Mouse (Mus musculus) c-Kit-negative CD71-positive TER-119-positive erythroid progenitor cells, embryonic 14.5 days (primary cell): Measurements from ENCODE around the gene Mrm3.

Source experiments
- DNase-seq: peaks from one replicate; pipeline ENCODE4 v3.0.0-alpha.2; 2013; ENCODE audit warnings: low read depth, low spot score

The Mrm3 gene

DNA sequence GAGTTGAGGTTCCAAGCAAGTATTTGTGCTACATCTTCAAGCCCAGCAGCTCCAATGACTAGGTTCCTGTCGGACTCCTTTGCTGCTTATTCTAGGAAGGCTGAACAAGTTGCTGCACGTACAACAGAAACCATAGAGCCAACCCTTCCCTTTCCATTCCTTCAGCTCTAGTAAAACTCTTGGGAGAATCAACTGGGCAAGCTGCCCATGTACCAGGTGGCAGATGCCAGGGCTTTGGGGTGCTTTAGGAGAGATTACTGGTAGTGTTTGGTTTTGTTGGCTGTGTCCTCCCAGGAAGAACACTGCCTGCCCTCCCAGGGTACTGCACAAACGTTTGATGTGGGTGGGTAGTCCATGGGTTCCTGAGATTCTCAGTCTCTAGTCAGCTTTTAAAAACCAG lies 8.5 kb downstream of the Mrm3 start:
- DNase-seq = no peak

DNA sequence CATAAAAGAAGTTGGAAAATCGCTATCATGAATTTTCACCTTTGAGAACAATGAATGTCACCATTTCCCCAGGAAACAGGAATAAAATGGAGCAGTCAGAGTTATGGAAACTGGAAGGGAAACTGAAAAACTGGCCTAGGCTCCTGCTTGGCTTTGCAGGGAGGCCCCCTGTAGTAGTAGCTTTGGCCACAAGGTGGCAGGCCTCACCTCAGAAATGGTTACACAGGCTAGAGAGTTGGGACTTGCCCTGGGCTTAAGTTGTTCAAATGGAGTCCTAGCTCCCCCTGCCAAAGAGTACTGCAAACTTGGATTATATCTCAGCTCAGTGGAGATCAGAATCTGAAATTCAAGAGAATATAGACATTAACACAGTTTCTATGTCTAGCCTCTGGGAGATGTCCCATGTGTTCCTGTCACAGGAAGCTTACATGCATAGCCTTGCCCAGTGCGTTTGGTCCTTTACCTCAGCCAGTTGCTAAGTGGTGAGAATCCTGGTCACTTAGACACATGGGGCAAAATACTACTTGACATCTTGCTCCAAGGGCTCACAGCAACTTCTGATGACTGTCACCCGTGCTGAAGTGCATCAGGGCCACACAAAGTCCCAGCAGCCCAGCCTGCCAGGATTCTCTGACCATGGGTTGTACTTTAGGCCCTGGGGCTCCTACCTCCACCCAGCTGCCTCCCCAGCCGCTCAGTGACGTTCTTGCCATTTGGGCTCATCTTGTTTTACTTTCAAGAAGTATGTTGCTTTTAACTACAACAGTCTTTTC lies 9.8 kb downstream of the Mrm3 start:
- no peak for DNase-seq

DNA sequence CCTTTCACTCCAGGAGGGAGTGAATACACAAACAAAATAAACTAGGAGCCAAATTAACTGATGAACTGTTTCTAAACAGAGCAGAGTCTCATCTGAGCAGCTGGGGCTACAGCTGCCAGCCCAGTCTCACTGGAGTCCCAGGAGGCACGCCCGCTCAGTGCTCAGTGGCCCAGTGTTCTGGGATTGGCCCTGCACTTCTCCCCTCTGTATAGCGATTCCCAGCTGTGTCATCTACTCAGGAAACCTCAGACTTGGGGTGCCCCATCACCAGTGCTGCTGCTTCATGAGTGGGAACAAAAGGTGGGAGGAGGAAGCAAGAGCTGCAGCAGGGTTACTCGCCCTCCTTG lies 10.4 kb downstream of the Mrm3 start:
- DNase-seq = no peak

DNA sequence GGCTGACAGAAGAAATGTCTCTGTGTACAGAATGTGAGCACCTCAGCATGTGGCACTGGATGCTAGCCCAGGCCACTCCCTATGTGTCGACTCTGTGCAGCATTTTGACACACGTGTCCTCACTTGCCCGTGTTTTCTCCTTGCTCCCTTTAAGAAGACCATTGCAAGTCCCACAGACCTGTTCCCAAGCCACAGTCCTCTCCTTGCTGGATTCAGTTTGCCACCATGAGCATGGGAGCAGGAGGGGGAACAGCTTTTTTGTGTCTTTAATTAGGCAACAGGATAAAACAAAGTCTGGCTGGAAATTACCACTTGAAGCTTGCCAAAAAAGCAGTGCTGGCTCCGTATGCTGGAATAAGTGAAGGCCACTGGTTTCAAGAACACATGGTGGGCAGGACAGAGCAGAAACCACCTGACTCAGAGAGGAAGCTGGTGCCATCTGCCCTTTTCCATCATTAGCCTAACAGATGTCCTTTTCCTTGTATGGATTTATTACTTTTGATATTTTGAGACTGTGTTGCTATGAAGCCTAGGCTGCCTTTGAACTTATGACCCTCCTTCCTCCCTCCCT lies 12.0 kb downstream of the Mrm3 start:
- DNase-seq = no peak

DNA sequence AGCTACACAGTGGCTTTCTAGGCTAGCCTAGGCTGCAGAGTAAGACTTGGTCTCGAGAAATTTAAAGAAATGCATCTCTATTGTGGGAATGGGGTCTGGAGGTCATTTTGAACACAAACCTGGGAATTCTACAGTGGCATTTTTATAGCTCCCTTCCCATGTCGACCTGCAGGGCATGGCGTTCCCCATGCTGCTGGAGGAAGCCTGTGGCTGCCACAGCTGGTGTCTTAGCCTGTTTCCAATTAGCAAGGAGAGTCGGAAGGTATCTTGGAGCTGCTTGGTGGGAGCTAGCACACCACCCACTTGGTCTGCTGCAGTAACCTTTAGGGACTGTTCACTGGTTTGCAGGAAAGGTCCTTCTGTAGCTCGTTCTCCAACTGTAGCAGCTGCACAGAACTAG lies 12.6 kb downstream of the Mrm3 start:
- no peak for DNase-seq

DNA sequence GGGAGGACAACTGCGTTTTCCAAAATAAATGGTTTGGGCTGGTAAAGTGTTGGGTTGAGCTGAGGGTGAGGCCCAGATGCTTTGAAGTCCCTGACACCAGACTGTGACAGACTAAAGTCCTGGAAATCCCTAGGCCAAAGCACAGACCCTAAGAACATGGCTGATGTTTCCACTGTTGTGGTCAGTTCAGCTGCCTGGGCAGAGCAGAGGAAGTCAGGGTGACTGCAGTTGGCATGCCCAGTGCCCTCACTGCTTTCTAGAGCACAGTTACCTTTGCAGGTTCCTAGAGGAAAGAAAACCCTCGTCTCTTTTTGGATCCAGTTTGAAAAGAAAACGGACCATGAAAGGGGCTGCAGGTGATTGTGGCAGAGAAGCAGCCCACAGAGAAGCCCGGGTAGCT lies 13.9 kb downstream of the Mrm3 start:
- DNase-seq = no peak

DNA sequence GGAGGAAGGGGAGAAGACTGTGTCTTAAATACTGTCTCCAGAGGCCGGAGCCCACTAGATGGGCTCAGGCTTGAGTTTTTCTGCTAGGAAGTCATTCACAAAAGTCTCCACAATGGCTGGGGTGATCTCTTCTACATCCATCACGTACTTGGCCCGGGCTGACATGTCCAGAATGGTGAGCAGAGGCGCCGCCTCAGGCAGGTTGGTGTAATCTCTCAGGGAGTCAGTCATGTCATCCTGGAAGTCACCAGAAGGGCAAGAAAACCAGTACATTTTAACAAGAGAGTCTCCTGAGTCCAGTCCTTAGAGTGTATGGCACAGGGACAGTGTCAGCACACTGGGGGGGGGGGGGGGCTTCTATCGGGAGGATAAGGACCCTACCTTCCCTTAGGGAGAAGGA lies 15.0 kb downstream of the Mrm3 start:
- DNase-seq = no peak

DNA sequence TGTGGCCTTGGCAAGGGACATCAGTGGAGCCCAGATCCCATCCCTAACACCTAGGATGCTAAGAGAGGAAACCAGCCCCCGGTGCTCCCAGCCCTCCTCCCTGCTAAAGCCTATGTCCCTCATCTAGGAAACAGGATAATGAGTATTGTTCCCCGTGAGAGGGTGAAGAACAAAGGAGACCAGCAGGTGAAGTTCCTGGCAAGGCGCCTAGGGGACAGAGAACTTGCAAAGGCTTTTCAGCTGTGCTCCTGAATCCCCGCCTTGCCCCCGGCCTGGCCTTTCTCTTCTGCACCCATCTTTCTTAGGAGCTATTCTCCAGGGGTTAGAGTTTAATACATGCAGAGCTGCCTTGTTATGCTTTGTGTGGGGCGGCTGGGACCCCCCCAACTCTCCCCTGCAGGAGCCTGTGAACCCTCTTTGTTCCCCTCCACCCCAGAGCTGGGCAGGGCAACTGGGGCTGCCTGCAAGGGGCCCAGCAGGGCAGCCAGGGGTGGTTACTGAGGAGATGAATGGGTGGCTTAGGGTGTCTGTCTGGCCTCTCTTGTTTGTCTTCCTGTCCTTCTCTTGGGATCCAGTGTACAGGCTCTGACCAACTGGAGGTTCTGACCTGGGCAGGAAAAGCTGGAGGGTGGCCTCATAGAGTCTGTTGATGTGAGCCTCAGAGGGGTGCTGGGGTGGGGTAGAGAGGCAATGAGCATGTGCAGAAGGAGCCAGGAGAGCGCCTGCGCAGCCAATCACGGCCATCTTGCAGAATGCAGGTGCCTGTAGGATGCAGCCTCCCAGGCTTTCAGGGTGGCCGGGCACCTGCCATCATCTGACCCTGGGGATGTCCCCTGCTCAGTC lies 16.9 kb downstream of the Mrm3 start:
- no peak for DNase-seq

DNA sequence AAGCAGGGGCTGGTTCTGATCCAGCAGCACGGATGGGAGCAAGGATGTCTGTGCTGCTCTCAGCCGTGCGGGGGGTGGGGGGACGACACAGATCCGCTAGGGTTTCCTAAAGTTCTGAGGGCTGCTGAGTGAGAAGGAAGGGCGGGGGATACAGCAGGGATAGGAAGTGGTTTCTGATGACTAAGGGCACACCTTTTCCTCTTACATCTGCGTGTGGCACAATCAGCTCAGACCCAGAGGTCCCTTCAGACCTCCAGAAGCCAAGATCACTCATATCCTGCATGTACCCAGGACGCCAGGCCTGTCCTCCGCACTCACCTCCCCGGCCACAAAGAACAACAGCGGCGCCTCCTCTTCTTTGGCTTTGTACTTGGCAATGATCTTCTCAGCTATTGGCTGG lies 17.7 kb downstream of the Mrm3 start:
- no peak for DNase-seq

DNA sequence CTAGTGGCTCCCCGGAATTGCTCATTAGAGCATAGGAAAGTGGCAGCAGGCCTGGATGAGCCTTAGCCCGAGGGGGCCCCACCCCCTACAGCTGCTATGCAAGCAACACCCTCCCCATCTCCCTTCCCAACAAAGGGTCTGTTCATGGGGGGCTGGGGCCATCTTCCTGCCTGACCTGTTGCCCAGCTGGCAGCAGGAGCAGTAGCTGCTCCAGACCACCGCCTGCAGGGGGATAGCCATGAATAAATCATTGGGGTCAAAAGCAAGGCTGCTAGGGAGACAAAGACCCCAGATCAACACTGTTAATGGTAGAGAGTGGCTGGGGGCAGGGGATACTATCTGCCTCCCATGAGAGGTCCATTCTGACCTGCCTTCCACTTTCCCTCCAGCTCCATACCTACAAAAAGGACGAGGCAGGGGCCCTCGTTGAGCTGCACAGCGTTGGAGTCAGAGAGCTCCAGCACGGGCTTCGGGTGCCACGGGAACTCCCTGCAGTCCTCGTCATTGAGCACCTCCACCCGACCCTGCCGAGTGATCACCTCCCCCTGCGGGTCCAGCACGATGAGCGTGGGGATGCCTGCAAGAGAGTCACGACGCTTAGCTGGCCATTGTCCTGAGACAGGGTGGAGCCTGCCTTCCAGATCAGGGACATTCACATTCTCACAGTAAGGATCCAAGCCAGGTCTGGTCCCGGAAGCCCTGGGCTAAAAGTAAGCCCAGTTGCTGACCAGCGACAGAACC lies 19.3 kb downstream of the Mrm3 start:
- DNase-seq = no peak

DNA sequence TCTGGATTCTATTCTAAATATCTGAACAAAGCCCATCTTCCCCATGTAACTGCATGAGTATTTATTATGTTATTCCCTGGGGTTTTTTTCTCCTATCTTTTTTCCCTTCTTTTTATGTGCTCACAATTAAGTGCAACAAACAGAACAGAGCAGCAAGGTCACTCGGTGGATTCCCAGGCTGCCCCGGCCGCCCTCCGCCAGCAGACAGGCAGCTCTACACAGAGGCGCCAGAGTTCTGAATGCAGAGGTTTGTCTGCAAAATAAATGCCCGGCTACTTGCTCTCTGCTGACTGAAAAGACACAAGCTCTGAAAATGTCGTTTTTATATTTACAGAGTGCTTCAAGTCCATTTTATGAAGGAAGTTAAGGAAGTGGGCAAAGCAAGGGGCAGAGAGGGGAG lies 24.0 kb downstream of the Mrm3 start:
- DNase-seq = no peak

DNA sequence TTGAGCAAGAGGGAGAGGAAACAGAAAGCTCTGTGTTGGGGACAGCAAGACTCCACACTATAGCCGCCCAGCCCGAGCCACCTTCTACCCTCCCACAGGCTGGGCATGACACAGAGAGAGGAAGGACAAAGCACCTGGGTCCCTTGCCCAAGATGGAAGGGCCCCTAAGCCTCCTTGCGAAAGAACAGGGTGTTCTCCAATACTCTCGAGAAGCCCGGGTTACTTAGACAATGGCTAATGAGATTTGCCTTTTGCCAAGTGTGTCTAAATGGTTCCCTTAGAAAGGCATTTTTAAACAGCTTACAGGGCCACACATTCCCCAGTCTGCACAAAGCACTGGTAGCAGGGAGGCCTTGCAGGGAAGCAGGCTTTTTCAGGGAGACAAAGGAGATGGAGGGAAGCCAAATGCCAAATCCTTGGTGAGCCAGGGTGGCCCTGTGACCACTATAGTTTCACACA lies 24.5 kb downstream of the Mrm3 start:
- DNase-seq = no peak

DNA sequence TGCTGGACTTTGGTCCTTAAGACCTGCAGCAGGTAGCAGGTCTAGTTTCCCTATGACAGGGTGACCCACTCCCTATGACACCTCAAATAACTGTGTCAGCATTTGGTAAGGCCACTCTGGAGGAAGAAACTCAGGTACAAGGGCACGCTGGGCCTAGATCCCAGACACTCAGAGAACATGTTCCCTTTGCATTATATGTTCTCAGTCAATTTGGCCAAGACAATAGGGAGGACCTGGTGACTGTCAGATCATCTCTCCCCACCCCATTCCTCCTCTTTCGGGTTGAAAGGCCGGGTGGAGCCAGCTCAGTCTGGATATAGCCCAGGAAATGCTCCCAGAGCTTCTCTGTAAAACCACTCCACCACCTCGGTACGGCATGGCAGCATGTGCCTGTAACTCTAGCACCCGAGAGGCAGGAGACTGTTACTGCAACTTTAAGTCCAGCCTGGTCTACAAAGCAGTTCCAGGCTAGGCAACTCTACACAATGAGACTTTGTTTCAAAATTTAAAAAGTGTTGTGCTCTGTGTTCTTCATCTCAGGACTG lies 25.1 kb downstream of the Mrm3 start:
- no peak for DNase-seq

DNA sequence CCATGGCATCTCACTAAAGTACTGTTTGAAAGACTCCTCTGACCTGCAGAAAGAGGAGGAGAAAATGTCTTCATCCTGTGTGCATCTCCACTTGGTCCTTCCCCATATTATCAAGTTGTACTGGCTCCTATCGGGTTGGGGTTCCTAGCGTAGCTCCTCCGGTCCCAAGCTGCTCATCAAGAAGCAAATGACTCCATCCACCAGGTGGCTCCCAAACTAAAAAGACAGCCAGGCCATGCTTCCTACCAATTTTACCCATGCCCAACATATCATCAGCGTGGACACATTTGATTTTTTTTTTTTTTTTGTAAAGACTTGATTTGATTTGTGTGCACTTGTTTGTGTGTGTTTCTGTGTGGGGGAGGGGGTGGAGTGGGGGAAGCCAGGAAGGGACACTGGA lies 28.9 kb downstream of the Mrm3 start:
- DNase-seq = no peak

DNA sequence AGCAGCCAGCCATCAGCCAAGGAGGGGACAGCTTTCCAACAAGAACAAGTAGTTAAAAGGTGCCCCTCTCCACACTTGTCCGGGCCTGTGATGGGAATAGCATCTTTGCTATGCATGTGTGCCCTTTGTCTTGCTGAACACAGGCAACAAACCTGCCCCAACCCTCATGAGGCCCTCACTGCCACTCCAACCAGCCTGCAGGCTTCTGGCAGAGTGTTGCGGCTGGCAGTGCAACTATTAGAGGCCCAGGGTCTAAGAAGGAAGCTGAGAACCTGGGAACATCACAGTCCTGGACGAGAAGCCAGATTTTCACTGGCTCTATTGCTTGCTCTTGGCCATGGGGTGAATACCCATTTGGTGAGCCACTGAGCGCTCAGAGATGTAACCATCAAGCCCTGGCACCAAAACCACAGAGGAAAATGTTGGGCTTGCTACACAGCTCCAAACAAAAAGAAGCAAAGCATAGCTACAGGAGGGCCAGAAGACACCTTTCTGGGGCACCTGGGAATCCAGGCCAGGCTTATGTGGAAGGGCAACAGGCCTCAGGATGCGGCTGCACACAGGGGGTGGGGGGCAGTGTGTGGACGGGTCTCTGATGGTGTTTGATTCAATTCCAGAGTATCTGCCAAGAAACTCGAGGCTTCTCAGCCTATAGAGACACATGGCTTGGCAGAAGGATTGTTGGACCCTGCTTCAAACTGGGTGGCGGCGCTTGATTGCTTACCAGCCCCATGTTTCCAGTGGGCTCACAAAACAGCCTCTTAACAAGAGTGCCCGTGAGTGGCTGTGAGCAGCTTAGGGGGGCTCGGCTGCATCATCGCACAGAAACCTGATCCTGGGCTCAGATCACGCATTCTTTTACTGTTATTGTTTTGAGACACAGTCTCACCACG lies 35.7 kb downstream of the Mrm3 start:
- DNase-seq = no peak

DNA sequence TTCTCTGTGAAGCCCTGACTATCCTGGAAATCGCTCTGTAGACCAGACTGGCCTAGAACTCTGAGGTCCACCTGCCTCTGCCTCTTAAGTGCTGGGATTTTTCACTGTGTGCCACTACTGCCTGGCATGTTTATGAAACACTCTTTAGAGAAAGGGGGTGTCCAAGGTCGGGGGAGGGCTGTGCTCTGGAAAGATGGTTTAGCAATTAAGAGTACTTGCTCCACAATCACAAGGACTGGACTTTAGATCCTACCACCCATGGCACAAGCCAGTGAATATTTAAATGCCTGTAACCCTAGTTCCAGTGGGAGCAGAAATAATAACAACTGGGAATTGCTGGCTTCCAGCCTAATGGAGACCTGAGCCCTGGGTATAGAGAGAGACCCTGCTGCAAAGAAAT lies 36.5 kb downstream of the Mrm3 start:
- no peak for DNase-seq

DNA sequence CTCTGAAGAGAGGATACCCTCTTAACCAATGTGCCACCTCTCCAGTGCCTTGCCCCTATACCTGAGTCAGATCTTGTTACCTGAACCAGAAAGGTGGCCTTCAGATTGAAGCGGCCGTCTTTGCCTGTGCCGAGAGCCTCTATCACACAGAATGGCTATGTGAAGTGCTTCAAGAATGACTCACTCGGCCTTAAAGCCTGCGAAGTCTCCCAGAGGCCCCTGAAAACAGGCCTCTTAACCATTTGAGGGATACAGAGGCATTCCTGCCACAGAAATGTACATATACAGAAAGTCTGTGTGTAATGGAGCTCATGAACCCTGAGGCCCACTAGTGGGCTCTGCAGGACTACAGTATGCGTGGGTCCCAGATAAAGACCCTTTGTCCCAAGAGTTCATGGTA lies 40.3 kb downstream of the Mrm3 start:
- no peak for DNase-seq

DNA sequence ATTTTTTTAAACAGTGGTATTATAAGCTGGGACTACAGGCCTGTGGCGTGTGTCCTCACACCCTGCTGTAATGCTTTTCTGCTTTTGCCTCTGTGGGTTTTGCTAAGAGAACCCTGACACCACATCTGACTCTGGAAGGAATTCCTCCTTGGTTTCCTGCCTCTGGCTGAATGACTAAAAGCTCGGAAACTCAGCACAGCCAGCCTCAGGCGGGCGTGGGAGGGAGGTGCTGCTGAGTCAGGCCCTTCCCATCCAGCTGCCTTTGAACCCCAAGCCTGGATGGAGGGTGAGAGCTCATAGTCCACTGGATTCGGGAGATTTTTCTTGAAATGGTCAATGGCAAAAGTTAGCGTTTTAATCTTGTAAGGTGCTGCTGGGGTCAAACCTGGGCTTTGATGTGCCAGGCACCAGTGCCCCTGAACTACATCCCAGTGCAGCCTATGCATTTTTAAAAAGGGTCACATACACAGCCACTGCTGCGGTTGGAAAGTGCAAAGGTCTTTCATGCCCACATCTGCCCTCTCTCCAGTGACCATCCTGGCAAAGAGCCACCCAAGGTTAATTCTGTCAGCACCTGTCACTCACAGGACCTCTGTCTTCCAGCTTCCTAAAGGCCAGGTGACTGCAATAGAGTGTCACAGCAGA lies 42.0 kb downstream of the Mrm3 start:
- DNase-seq = no peak

DNA sequence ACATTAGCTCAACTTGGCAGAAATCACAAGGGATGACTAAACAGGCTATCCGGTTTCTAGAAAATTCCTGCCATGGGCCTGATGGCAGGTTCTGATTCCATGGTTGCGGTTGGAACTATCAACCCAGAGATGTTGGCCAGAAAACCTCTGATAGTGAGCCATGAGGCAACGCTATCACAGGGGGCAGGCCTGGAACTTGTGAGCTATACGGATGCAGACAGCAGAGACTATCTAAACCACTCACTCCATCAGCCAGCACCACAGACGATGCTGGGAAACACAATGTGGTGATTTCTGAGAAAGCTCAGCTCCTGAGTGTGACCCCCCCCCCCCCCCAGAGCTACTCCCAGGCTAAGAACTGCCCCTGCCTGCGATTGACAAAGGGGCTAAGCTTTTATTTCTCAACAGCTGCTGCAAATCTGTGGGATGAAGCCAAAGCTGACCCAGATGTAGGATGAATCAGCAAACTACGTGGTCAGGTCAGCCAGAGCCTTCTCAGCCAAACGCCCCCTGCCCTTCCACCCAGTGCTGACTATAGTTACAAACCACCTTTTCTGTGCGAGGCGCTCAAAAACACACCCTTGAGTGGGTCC lies 43.1 kb downstream of the Mrm3 start:
- DNase-seq = no peak

DNA sequence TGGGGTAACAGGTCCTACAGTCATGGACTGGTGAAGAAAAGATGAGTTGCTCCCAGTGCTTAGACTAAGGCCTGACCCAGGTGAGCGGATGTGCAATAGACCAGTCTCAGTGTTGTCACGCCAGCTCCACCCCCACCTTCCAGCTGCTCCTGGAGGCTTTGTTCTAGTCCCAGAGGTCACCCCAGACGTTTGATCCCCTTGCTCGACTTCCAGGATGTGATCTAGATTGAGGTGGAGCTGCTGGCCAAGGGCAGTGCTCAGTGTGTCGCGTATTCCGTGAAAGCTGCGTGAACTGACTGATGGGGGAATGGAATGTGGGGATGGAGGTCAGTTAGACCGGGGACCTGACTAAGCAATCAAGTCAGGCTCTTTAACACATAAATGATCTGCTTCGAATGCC lies 43.8 kb downstream of the Mrm3 start:
- DNase-seq = no peak
